Mouse (Mus musculus) liver, adult (tissue): ENCODE results near the gene Lpp.

ENCODE experiments used
- GATA4 ChIP-seq: IDR thresholded peaks from 2 replicates; pipeline ENCODE4 v1.6.1; 2014; ENCODE audit warnings: mild to moderate bottlenecking, low read length; ENCODE audit not compliant: insufficient replicate concordance

The Lpp gene

GRCm38 (mm10) chr16:24560998-24561397 is 167.7 kb downstream of the Lpp start:
- TF ChIP-seq GATA4 = no peak

- no peak for TF ChIP-seq GATA4
Measured at GRCm38 (mm10) chr16:24561602-24562001, 168.3 kb downstream of the Lpp start.

GRCm38 (mm10) chr16:24565311-24565710 is 172.0 kb downstream of the Lpp start:
- TF ChIP-seq GATA4 = no peak

- no peak for TF ChIP-seq GATA4
Measured at GRCm38 (mm10) chr16:24566277-24566676, 173.0 kb downstream of the Lpp start.

- TF ChIP-seq GATA4 = no peak
Measured at GRCm38 (mm10) chr16:24567562-24567961, 174.3 kb downstream of the Lpp start.

- no peak for TF ChIP-seq GATA4
Measured at GRCm38 (mm10) chr16:24568061-24568460, 174.8 kb downstream of the Lpp start.

- no peak for TF ChIP-seq GATA4
Measured at GRCm38 (mm10) chr16:24569681-24570080, 176.4 kb downstream of the Lpp start.

GRCm38 (mm10) chr16:24576999-24577398 is 183.7 kb downstream of the Lpp start:
- TF ChIP-seq GATA4 = no peak

- TF ChIP-seq GATA4 = no peak
Measured at GRCm38 (mm10) chr16:24577798-24578197, 184.5 kb downstream of the Lpp start.

GRCm38 (mm10) chr16:24582847-24583246 is 189.5 kb downstream of the Lpp start:
- TF ChIP-seq GATA4 = no peak

GRCm38 (mm10) chr16:24593535-24593934 is 200.2 kb downstream of the Lpp start:
- no peak for TF ChIP-seq GATA4

GRCm38 (mm10) chr16:24594508-24594907 is 201.2 kb downstream of the Lpp start:
- no peak for TF ChIP-seq GATA4

- TF ChIP-seq GATA4 = no peak
Measured at GRCm38 (mm10) chr16:24595493-24595892, 202.2 kb downstream of the Lpp start.

- no peak for TF ChIP-seq GATA4
Measured at GRCm38 (mm10) chr16:24598567-24598966, 205.3 kb downstream of the Lpp start.

GRCm38 (mm10) chr16:24599766-24600165 is 206.5 kb downstream of the Lpp start:
- TF ChIP-seq GATA4 = no peak

GRCm38 (mm10) chr16:24600260-24600948 is 207.1 kb downstream of the Lpp start:
- TF ChIP-seq GATA4 = no peak

GRCm38 (mm10) chr16:24603342-24603741 is 210.0 kb downstream of the Lpp start:
- TF ChIP-seq GATA4 = no peak
